Comparison of ENCODE assay signal across 9 mouse cellular contexts in genomic region chr6:99275381-99276296, GRCm38 (mm10).
DNase-seq lines count a peak whose midpoint lies in the region; ATAC-seq and TF ChIP-seq lines count a peak whose summit lies in the region.
"Had no signal": no experiment of that assay in that cellular context is flagged by ENCODE, and none has a peak within 500 bp of the region (broad histone marks: within the 10 kb centered on the region; RNA-seq: fewer than 3 reads in every experiment).

No protein-coding gene starts in this region.

- H3K4me2 ChIP-seq in neural tube, embryonic 15.5 days: no peak overlapping the region

- no peak overlapping the region for H3K9ac ChIP-seq in neural tube, embryonic 15.5 days (replicated peaks)

- no peak for TF ChIP-seq CTCF in Patski (IDR thresholded peaks at IDR 0.05)

- ATAC-seq in Patski: peak; percentile 93
- no peak for ATAC-seq in erythroid progenitor cell, adult 5-6 weeks (replicated peaks; ENCODE audit: low FRiP score, poor library complexity, severe bottlenecking)
- ATAC-seq in neural tube, embryonic 15.5 days (ENCODE audit: low FRiP score): no peak

- DNase-seq in CD4-positive helper T cell, adult 2 months (ENCODE audit: low read depth, low spot score): peak; percentile 42
- DNase-seq in Patski (ENCODE audit: low read depth, low spot score) (peak; percentile 27), adipocyte (ENCODE audit: low spot score) (no peak)
- DNase-seq in kidney, postnatal 25 days: peak; percentile 31 to 58
- DNase-seq in lung, postnatal 25 days (ENCODE audit: low spot score): peak; percentile 67

- in situ Hi-C loops in Patski (cut with MboI; ENCODE audit: low pct_unique_long_range_greater_than_20kb): no loop called here

- POLR2A ChIA-PET in Patski (lab: Charles Lee): interaction anchor here (0.6 kb wide), 1 partner anchor 60 kb away, joined by 3 read pairs; no protein-coding TSS in a partner anchor

- no peaks in the 10 kb centered on the region for H3K36me3 ChIP-seq in neural tube, embryonic 15.5 days

- no peaks in the 10 kb centered on the region for H3K9me3 ChIP-seq in neural tube, embryonic 15.5 days (replicated peaks)
- H3K9me3 ChIP-seq: G1E had no signal

- 0 out of 2 replicates have a peak, but pooled peaks cover 4% of the 10 kb centered on the region for H3K4me1 ChIP-seq in neural tube, embryonic 15.5 days

- H3K4me3 ChIP-seq in neural tube, embryonic 15.5 days (replicated peaks): no peak overlapping the region
- H3K4me3 ChIP-seq: myocyte had no signal

- no peaks in the 10 kb centered on the region for H3K27me3 ChIP-seq in Patski
- H3K27me3 ChIP-seq in neural tube, embryonic 15.5 days (replicated peaks): 0 out of 2 replicates have a peak, but pooled peaks cover 3% of the 10 kb centered on the region

- CTCF ChIA-PET in Patski (lab: Charles Lee): interaction anchor here (1.4 kb wide), 1 partner anchor 48 kb away, joined by 3 read pairs; no protein-coding TSS in a partner anchor

- 40% methylated on average over 21 of the region's 21 CpGs for WGBS in neural tube, embryonic 15.5 days

- H3K27ac ChIP-seq in neural tube, embryonic 15.5 days (replicated peaks): no peak overlapping the region
